Mouse (Mus musculus) spleen, postnatal 10 days (tissue): ENCODE measurements around the gene Ppm1l.

Experiments
- DNase-seq, 2 experiments: peaks; one replicate each; pipeline ENCODE4 v3.0.0; 2021 to 2022; ENCODE audit warnings: low spot score in 2 of 2

Ppm1l gene

DNA sequence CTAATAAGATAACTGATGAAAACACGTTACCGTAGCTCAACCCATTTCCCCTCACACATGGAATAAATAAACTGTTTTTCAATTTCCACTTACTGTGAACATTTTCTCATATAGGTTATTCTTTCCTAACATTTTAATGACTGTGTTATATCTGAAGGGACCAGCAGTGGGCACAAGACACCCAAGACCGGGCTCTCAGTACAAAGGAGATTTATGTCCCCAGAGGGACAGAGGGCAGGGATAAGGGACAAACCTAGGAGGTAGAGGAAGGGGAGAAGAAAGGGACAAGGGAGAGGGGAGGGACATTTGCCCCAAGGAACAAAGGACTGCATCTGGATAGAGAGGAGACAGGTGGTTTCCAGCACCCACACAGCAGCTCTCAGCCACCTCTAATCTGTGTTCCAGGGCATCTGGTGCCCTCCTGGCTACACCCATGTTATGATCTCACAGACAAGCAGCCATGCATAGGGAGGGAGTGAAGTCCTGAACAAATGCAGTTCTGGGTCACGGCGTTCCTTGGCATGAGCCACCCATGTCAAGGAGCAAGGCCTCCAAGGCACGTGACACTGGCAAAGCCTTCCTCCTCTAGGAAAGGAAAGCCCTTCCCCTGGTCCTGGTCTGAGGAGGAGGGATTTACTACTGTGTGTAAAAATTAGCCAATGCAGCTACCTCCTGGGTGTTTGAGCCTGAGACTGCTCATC lies 174.5 kb downstream of the Ppm1l start:
- no peak for DNase-seq

DNA sequence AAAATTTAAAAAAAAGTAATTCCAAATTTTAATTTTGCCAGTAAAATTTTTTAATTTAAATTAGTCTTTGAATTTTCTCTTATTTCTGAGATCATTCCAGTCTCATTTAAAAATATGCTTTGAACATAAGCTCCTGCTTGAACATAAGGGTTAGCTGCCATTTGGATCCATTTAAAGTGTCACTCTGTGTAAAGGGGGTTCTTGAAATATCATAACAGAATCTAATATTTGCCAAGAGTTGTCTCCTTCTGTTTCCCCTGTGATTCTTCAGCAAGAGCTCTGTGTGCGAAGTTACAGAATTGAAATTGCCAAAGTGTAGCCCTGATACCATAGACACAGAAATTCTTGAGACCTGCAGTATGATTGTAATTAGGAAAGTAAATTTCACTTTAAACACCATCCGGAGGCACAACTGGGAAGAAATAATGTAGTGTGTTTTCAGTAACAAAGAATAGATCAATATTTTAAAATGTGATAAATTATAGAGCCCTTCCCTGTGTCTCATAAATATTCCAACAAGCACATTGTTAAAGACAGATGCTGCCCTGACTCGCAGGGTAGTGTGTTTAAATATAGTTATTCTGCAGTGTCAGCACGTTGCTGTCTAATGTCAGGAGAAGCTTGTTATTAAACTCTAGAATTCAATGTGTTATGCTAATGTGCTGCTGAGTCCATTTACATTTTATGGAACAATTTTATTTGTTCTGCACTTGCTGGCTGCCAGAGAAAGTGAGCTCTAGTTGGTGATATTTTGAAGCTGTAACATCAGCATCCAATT lies 177.8 kb downstream of the Ppm1l start:
- DNase-seq = no peak

DNA sequence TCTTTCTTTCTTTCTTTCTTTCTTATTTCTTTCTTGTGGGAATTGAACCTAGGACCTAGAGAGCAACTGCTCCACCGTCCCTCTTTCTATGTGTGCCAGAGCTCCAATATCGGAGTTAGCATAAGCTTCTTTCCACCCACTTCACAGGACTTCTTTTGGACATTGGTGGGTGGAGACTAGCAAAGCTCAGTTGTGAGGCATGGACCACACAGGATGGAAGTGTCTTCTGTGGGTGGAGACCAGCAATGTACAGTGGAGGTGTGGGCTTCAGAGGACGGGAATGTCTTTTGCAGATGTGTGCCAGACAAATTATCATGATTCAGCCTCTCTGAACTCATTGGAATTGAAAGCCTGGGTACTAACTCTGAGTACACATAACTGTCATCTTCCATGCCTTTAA lies 180.5 kb downstream of the Ppm1l start:
- no peak for DNase-seq

DNA sequence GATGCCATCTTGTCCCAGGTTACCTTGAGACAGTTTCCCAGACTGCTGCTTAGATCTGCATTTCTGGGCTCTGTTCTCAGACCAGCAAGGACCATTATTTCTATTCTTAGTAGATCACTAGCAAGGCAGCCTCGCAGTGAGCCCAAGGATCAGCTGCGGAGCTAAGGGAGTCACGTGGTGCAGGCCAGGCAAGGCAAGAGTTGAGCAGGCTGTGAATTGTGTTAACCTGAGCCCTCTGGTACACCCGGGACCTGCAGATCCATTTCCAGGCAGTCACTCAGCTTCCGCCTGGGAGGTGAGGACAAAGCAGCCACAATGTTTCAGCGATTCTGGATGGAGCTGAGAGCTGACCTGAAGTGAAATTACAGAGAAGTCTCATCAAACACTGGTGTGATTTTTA lies 185.3 kb downstream of the Ppm1l start:
- DNase-seq = no peak

DNA sequence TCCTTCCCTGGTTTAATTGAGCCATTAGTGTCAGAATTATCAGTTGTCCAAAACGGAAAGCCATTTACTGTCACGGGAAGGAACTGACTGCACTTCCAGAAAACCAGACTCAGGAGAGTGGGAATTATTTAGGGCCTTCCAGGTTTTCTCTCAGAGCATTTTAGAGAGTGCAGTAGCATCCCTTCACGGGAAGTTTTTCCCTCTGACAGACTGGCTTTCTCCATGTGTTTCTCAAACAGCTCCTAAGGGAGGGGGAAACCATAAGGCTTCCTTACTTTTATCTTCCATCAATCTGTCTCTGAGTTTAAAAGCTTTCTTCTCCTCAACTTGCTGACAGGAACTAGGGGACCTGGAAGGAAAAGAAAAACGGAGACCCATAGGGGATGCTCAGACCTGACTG lies 185.9 kb downstream of the Ppm1l start:
- no peak for DNase-seq

DNA sequence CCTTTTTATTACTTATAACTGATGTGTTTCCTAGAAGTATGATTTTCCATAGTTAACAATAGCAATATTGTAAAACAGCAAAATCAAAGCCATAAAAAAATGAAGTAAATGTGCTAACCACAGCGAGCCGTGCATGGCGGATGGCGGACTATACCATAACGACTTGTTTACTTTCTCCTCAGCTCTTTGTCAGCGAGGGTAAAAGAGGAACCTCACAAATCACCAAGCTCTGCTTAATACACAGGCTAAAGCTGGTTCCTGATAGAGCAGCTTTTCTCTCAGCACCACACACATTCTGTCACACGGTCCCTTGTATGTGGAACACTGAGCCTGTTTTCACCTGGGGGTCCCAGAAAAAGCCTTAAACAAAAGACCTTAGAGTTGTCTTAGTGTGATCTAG lies 188.4 kb downstream of the Ppm1l start:
- no peak for DNase-seq

DNA sequence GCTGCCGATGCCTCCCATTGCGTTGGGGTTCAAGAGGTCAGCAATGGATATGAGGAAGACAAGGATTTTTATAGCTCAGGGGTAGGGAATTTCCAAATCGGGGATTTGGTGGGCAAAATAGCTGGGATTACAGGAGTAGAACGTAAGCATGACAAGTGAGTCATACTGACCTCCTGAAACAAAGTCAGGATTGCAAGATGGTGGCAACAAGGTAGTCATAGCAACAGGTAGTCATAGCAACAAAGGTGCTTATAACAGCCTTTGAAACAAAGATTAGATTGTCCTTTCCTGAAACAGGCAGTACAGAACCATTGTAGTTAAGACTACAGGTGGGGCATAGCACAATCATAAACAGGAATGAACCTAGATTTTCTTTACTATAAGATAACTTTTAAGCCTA lies 189.7 kb downstream of the Ppm1l start:
- no peak for DNase-seq

DNA sequence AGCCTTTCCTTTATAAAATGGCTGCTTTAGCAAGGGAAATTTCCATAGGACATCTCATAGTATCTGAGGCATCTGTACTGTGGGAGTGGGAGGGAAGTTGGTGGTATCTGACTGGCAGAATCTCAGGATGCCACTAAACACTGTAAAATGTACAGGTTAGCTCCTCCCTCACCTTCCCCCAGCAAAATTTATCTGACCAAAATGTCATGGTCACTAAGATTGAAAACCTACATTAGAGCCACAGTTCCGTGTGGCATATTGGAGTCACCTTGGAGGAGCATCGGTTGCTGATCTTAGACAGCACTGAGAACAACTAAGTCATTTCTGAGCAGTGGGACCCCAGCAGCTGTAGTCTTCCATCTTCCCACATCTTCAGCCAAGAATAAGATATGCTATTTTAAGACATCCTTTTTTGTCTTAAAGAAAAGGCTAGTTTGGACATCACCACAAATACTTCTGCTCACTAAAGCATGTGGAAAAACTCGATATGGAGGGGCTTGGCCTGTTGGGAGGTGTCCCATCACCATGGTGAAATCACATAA lies 192.8 kb downstream of the Ppm1l start:
- no peak for DNase-seq

DNA sequence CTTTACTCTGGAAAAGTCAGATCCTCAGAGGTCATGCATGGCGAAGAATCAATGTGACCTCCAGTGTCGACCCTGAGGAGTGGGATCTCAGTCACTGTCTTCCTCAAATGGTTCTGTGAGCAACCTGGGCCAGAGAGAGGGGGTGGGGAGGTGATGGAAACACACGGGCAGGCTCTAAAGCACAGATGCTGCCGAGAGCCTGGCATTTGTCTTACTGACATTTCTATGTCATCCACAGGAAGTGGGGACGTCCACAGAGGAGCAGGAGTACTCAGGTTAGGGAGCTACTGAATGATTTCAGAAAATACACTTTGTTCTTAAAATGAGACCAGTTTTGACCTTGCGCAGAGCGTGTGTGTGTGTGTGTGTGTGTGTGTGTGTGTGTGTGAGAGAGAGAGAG lies 195.2 kb downstream of the Ppm1l start:
- no peak for DNase-seq

DNA sequence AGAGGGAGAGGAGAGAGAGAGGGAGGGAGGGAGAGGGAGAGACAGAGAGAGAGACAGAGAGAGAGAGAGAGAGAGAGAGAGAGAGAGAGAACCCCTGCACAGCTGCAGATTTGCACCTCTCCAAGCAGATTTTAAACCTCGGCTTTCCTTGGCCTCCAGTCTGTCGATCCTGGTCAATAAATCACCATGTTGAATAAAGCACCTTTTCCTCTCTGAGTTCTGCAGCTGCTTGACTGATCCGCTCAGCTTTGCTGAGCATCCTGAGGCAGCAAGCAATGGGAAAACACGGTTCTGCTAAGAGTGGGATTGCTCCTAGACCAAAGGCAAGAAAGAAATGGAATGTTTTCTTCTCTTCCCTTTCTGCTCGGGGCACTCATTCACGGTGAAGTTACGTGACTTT lies 195.7 kb downstream of the Ppm1l start:
- DNase-seq = no peak

DNA sequence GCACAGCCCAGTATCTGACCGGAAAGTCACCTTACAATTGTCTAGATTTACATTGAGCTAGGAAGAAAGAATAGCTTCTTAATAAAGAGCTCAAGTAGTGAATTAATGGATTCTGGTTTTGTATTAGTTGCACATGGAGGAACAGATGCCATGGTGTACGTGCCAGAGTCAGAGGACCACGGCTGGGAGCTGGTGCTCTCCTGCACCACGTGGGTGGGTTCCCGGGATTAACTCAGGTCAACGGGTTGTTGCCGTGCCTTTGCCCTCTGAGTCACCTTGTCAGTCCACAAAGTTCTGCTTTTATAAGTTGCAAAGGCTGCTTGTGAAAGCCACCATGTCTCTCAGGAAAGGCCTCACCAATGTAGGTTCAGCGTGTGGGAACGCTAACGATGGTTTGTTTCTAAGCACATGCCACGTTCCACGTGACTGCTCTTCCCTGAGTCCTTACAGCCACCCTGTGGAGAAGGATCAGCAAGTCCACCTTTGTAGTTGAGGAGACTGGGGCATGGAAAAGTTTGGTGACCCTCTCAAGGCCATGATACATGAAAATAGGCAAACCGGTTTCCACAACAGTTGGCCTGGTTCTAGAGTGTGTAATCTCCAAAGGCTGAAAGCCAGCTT lies 199.2 kb downstream of the Ppm1l start:
- no peak for DNase-seq

DNA sequence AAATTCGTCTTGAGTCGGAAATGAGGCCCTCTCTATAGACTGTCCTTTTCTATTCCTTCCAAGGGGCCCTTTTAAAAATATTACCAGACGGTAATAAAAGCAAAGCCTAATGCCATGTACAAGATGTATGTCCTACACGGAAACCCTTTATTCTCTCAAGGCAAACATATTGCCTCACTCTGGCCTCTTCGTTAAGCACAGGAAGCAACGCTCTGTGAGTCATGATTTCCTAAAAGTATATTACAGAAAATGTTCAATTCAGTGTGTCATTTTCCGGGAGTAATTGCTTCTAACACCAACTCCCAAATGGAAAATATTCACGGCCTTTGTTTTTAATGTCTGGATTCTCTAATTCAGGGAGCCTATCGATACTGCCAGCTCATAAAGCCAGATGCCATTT lies 202.5 kb downstream of the Ppm1l start:
- no peak for DNase-seq

DNA sequence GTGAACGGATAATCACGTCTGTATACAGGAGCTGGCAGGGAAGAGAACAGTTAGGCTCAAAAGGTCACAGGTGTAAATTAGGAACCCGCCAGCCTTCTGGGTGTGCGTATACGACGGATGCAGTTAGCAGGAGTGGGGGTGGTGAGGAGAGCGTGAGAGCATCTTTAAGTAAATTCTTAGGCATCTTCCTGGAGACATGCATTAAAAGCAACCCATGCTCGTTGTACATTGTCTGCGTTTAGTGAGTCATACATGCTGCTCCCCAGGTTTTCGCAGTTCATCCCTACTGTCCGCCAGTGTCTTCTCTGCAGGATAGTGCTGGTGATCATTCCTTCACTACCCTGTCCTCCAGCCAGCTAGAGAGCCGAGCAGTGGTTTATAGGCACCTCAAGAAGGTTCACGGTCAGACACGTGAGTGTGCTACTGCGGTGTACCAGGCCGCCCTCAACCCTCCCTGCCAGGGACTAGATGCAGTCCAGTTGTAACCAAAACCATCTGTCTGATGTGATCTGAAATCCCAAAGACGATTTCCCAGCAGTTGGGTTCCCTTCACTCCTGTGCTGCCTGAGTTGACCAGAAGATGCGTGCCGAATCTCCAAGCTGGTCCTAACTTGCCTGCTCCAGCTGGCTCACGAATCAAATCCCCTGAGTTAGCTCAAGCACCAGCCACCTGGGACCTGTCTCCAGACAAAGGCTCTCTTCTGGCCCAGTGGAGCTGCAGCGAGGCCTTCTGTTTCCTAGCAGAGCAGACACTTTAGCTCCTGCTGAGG lies 203.3 kb downstream of the Ppm1l start:
- DNase-seq = no peak

DNA sequence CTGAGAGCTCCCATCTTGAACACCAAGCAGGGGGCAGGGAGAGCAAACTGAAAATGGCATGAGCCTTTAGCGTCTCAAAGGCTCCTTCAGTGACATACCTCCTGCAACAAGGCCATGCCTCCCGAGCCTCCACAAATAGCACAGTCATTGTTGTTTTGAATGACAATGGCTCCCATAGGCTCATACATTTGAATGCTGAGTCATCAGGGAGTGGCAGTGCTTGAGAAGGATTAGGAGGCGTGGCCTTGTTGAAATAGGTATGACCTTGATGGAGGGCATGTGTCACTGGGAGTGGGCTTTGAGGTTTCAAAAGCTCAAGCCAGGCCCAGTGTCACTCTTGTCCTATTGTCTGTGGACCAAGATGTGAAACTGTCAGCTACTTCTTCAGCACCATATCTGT lies 205.6 kb downstream of the Ppm1l start:
- DNase-seq = no peak

DNA sequence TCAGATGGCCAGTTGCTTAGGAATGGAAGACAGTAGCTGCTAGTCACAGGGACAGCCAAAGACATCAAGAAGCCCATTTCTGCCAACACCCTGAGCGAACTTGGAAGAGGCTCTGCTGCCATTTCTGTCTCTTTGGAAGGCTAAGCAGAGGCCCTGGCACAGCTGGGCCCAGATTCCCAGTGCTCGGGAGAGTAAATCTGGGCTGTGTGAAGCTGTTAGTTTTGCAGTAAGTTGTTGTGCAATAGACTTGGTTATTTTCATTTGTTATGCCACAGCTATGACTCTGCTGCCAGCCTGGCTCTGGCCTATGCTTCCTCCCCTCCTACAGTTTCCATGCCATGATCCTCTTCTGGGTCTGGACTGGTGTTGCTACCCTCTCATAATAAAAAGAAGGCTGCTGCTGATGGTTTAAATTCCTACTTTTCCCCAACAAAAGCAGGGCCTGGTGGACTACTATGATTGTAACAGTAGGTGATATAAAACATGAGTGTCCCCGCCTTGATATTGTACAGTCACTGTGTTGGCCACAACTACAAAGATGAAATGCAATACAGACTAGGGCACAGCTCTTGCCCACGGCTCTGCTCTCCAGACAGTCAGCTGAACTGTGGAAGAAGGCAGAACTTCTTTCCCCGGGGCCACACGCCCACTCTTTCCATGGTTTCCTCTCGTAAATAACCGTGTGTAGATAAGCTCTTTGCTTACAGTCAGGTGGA lies 207.9 kb downstream of the Ppm1l start:
- no peak for DNase-seq

DNA sequence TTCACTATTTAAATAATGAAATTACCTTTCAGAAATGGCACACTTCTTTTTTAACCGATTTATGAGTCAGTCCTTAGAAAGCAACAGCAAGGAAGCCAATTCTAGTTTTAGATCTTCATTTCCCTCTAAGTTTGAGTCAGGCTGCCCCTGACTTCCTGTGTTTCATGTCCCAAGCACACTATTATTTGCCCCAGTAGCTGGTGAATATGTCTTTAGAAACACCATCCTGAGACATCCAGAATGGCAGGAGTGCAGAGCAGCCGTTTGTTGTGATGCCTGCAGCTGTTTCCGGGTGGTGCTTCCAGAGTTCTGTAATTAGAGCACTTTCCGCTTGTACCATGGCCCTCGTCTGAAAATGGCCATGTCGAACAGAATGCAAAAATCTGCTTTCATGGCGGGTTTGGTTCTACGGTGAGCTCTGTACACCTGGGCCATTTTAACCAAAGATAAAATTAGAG lies 208.4 kb downstream of the Ppm1l start:
- no peak for DNase-seq

DNA sequence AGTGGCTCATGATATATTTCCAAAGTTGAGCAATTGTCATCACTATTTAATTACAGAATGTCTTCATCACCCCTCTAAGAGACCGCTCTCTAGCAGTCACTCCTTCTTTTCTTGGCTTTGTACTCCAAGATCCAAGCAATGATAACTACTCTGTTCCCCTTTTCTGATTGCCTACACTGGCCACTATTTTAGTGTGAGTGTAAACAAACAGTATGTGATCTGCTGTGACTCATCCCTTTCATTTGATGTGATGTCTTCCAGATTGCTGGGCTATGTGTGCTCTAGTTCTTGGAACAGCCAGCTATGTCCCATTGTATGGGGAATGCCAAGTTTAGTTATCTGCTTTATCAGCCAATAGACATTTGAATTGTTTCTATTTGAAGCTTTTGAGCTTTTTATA lies 210.7 kb downstream of the Ppm1l start:
- DNase-seq = no peak

DNA sequence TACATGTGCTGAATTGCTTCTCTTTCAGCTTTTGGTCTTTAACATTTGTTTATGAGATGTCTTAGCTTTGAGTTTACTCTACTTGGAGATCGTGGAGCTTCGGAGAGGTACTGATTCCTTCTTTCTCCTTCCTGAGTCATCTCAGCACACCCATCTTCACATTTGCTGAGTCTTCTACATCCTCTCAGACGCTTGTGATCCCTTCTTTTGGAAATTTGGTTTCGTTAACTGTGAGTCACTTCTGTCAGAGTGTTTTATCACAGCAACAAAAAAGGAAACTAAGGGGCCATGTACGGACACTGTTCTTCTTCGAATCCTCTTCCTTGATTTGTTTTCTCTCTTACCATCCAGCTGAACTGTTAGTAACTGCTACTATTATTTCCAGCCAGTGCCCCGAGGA lies 212.9 kb downstream of the Ppm1l start:
- DNase-seq = no peak

DNA sequence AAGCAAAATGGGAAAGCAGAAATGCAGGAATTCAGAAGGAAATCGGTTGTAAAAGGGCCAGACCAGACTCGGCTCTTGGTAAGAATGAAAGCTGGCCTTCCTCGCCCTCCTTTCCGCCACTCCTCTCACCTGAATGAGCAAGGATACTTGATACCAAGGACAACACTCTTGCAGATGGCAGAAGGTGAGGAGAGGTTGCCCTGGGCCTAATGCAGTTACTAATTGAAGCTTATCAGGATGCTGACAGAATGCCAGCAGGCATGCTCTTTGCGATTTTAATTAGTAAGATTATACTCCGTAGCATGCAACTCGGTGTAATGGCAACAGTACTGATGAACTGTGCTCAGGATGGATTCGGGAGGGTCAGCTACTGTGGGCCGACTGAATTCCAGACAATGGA lies 214.8 kb downstream of the Ppm1l start:
- DNase-seq = no peak

DNA sequence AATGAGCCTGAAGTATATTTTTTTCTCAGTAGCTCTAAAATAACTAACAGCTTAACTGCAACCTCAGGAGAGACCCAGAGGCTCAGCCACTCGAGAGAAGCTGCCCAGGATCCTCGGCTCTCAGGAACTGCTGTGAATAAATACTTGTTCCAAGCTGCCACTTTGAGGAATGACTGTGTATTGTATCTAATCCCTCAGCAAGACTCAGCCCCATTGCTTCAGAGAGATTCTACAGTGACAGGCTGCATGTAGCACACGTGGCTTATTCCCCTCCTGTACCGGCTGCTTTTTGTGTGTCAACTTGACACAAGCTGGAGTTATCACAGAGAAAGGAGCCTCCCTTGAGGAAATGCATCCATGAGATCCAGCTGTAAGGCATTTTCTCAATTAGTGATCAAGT lies 216.0 kb downstream of the Ppm1l start:
- DNase-seq = no peak

DNA sequence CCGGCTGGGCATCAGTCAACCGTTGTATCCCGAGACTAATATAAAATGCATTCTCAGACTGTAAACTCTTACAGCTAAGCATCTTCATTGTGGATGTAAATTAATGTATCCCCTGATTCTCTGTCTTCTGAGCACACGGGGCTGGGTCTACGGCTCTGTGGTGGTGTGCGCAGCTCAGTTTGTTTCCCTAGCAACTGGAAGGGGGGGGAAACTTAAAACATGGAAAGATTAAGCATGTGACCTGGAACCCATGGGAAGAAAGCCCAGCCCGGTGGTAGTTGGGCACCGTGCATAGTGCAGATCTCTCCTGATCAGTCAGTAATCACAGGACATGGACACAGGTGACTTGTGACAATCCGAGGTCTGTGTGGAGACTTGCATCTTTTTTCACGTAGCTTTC lies 218.8 kb downstream of the Ppm1l start:
- no peak for DNase-seq
